Mouse (Mus musculus) hindbrain, embryonic 16.5 days (tissue): ENCODE measurements around the gene Zfp772. TPM values are rescaled to one million over a fixed set of nuclear protein-coding genes. Genes with fewer than 3 reads are reported as not detected.

Experiments
- polyA plus RNA-seq: library from polyadenylated mRNA; unstranded; fragments of >200 nt; fragmentation: Nextera tagmentation; extraction: Ambion mirVana; gene quantifications from 2 replicates; pipeline ENCODE4 v1.2.1, GENCODE M21; 2015

Gene Zfp772
- polyA plus RNA-seq, 1 experiment from 2014 or later: 9.7 TPM

Other genes starting within 250 kb of the Zfp772 start
- not detected in 2 replicates for gene Aurkc, start 214.7 kb downstream of the Zfp772 start, polyA plus RNA-seq
- gene Zfp954, start 88.5 kb downstream of the Zfp772 start, polyA plus RNA-seq: 22.1 and 23.1 TPM in 2 replicates
- 10.3 and 12.8 TPM in 2 replicates for gene Zfp773, start 73.2 kb downstream of the Zfp772 start, polyA plus RNA-seq
- 2.5 and 3.3 TPM in 2 replicates for gene Zfp418, start 38.7 kb downstream of the Zfp772 start, polyA plus RNA-seq
- gene Vmn2r29, start 37.3 kb upstream of the Zfp772 start, polyA plus RNA-seq: 1.9 and 2.0 TPM in 2 replicates
- gene Gm45844, start 68.3 kb upstream of the Zfp772 start, polyA plus RNA-seq: 14.6 and 15.0 TPM in 2 replicates
- 213 and 216 TPM in 2 replicates for gene Clcn4, start 90.9 kb upstream of the Zfp772 start, polyA plus RNA-seq
- not detected in 2 replicates for gene Vmn2r30, start 127.6 kb upstream of the Zfp772 start, polyA plus RNA-seq
- gene Gm45783, start 164.6 kb upstream of the Zfp772 start, polyA plus RNA-seq: 0.25 TPM in 1 of 2 replicates, not detected in the other
- gene Vmn2r31, start 189.7 kb upstream of the Zfp772 start, polyA plus RNA-seq: not detected in 2 replicates